Mouse (Mus musculus): ENCODE data around the gene Nedd8. TPM values are rescaled to one million over a fixed set of nuclear protein-coding genes. Genes with fewer than 3 reads are reported as not detected.

Gene Nedd8
- total RNA-seq, 2 experiments from 2014 or later, result 335 to 393 TPM

DNA sequence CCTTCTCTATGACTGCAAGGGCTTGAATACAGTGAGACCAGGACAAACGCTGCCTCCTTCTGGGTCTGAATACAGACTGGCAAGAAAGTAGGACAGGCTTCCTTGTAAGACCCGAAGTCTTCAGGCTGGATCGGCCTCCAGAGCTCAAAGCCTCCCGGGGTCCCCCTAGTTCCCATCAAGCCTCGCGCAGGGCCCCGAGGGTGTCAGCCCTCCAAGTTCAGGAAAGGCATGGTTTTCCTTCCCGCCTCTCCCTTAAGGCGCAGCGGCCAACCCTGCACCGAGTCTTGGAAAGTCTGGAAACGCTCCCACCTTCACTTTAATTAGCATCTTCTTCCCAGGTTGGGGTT is 465 bp downstream of the Nedd8 start:
- no peak for DNase-seq

DNA sequence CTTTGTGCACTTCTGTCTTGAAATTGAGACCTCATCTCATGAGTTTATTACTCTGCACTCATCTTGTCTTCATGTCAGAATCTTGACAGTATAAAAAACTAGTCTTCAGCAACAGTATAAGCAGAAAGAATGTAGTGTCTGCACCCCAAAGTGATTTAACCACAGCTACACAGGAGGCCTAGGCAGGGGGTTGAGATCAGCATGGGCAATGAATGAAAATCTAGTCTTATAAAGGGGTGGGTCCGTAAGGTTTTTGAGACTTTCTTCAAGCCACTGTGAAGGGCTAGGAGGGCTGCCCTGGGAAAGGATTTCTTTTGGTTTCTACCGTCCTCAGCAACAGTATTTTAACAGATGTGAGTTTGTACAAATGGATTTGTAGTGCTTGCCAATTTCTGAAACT is 11.3 kb downstream of the Nedd8 start:
- DNase-seq, result no peak

DNA sequence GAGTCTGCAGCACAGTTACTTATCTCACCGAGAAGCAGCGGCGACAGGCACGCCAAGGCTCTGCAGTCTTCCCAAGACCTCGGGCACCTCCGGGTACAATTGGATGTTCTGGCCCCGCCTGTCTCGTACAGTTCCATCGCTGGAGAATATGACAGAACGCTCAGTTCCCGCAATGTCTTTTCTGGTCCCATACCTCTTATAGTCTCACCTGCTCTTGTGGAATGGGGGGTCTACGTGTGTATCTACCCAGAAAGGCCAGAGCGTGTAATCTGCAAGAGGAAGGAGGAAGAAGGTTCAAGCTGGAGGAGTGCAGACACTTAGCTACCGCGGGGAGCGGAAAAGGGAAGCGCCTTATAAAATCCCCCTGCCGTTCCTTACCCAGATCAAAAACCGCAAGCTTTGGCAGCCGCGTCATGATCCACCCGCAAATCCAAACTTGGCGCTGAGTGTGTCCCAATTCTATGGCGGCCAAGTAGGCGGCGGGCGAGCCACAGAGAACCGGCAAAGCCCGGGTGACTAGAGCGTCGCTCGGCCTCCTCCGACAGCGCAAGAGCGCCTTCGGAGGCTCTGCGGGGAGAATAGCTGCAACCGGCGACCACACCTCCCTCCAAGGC is 11.9 kb downstream of the Nedd8 start, which contains the start of gene Mdp1:
Gene Mdp1, minus strand, starts transcription at position 549 of the 614 bp plus-strand sequence.
- peak; percentile 87 to 89 for DNase-seq

DNA sequence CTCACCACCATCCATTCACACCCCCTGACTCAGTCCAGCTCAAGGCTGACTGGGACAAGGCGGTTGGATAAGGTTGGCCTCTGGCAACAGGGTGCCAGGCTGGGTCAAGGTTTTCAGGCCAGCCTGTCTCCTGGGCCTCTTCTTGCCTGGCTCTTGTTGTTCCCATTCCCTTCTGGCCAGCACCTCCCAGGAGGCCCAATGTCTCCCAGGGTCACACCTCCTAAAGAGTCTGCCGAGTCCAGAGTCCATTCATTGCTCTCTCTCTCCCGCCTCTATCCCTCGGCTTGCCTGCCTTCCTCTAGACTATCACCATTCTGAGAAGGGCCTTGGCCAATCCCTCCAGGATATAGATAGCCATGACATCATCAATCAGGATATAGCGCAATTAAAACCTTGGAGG is 13.9 kb downstream of the Nedd8 start:
- peak; percentile 70 to 82 for DNase-seq

DNA sequence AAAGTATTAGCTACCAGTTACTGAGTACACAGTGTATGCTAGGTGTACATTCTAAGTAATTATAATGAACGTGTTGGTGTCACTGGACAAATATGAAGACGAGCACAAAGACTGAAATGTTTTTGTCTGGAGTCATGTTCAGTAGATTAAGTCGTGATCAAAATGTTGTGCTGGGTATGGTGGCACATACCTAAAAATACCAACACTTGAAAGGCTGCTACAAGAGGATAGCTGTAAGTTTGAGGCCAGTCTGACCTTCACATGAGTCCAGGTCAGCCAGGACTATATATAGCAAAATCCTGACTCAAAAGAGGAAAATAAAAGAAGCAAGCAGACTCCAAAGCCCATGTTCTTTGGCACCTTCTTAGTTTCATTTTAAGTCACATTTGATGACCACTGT is 15.0 kb downstream of the Nedd8 start:
- no peak for DNase-seq

DNA sequence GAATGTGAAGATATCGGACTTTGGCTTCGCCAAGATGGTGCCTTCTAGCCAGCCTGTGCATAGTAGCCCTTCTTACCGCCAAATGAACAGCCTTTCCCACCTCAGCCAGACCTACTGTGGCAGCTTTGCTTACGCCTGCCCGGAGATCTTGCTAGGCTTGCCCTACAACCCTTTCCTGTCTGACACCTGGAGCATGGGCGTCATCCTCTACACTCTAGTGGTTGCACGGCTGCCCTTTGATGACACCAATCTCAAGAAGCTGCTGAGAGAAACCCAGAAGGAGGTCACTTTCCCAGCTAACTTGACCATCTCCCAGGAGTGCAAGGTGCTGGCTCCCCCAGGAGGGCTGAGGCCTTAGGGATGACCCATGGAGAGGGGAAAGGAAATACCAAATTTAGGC is 20.4 kb downstream of the Nedd8 start:
- no peak for DNase-seq

DNA sequence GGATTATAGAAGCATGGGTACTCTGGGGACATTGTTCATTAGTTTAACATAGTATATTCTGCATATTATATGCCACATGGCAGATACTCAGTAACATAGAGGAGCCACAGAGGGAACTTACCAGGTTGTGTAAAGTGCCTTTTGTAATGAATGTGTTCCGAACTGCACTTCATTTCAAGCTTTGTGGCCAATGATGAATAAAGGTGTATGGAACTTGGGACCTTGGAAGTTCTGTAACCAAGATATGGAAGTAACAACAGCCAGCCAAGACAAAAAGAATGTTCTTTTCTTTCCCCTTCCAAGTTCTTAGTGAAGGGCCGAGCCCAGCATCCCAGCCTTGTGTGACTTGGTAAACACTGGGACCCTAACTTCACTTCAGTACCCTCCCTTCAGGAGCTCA is 22.0 kb downstream of the Nedd8 start, which contains the start of gene Tssk4:
Gene Tssk4, plus strand, starts transcription at position 301 of the 400 bp plus-strand sequence.
- no peak for DNase-seq

DNA sequence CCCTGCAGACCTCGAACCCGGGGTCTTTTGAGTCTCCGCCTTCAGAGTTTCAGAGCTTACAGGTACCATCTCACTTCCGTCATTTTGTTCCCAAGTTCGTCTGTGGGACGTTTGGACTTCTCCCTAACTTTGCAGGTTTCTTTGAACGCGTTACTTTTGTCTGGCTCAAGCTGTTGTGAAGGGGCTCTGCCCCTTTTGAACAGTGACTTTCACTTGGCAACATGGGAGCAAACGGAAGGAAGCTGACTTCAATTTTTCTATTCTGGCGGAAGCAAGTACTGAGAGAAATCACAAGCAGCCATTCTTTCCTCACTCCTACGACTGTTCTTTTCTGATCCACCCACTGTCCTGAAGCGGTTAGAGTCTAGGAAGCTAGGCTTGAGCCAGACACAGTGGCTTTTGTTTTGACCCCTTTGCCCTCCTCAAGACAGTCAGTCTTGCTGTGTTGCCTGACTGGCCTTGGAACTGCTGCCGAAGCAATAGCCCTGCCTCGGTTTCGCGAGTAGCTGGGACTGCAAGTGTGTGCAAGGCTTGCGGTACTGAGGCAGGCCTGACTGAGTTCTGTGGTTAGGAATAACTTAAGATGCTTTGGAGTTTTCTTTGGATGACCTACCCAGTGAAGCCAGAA is 27.5 kb downstream of the Nedd8 start:
- DNase-seq, result no peak

DNA sequence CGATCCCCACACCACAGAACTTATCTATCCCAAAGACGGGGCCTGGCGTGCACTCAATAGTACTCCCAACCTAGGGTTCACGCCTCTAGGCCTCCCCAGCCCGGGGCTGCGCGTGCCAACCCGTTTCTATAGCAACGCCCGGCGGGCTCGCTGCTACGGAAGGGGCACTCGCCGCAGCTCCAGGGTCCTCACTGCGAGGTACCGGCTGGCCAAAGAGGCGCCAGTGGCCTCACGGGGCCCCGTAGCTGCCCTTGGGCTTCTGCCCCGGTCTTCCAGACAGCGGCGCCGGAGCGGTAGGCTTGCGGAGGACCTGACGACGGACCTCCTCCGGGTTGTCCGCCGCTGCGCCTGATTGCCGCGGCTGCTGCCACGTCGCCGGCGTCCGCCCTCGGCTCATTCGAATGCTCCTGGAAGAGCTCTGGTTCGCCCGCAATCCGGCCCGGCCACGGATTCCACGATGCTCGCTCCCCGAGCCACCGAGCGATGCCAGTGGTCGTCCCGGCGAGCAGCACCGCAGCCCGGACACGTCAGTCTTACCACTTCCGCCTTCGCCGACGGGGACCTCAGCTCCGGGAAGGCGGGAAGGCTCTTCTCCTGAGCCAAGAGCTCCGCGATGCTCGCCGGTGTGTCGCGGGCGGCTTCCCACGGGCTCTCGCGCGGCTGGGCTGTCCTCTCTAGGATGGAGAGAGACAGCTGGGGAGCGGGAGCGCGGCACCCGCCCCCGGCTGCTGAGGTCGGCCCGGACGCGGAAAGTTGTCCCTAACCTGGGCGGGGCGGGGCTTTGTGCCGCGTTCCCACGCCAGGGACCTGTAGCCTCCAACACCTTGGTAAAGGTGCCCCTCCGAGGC is 28.6 kb downstream of the Nedd8 start, which contains the start of gene Tm9sf1:
Gene Tm9sf1, minus strand, starts transcription at position 747 of the 848 bp plus-strand sequence.
- DNase-seq, result peak; percentile 87 to 91

DNA sequence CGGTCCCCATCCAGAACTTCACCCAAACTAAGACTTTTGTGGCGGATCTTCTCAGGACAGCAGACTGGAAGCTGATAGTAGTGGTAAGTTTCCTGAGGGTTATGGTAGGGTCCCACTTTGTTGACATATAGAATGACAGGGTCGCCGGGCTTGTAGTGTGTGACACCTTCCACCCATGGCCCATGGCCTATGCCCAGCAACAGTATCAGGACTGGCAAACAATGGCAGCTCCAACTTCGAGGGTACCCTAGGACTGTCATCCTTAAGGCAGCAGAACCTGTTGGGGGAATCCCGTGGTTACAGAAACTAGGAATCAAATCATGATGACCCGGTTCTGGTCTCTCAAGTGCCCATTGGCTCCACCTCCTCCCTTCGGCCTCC is 29.3 kb downstream of the Nedd8 start:
- no peak for DNase-seq

DNA sequence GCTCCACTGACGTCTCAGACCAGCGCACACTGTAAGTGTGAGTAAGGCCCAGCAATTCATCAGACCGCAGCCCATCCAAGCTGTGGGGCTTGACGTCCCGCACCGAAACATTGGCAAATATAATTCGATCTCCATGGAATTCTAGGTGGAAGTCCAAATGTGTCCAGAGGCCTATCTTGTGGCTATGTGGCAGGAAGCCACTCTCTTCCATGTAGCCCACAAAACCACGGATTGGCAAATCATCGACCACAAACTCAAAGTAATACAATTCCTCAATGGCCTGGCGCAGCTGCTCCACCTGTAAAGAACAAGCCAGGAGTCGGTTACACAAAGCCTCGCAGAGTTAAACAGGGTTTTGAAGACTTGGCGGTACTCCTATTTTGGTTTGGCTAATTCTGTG is 30.6 kb downstream of the Nedd8 start:
- no peak for DNase-seq

DNA sequence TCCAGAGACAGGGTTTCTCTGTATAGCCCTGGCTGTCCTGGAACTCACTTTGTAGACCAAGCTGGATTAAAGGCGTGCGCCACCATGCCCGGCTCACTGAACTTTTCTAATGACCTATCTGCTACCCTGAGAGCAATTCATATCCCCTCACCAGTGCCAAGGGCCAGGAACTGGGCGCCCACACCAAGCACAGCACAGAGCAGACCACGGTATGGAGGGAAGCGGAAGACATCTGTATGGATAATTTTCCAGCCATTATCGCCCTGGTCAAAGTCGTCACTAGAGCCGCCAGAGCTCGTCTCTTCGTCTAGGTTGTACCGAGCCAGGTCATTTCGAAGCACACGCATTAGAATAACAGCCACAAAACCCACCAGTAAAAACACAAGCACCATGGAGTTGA is 31.1 kb downstream of the Nedd8 start:
- no peak for DNase-seq

DNA sequence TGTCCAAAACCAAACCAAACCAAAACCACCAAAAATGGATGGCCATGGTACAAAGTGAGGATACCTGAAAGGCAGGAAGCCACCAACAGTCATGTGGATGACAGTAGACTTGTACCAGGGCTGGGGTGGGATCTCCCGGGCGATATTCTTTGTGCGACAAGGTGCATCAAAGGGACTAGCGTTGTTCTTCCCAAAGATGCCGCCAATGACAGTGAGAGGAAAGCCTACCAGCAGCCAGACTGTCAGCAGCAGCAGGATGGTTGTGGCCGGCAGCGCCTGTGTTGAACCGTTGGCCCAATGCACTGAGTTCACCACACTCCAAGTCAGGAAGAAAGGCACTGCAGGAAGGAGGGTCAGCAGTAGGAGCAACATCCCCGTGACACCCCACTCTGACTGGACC is 34.1 kb downstream of the Nedd8 start, which contains the start of gene Gm49378:
Gene Gm49378, minus strand, starts transcription at position 101 of the 400 bp plus-strand sequence.
- DNase-seq, result no peak

DNA sequence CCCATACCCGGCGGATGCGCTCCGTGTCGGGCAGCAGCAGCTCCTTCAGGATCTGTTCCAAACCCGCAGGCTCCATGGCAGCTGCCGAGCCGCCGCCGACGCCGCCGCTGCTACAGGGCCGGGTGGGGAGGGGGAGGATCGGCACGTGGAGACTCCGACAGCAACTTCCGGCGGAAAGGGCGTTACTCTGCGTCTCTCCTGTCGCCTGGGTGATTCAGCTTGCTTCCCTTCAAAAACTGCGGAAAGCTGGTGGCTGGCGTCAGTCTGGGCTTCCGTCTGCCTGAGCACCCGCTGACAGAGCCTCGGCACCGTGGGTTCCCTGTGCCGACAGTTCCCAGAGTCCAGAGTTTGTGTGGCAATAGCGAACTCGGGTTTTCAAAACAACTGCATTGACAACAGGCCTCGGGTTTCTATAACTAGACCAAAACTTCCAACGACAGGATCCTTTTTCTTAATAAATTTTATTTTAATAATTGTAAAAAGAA is 36.4 kb downstream of the Nedd8 start, which contains the start of gene Ipo4:
Gene Ipo4, minus strand, starts transcription at position 435 of the 485 bp plus-strand sequence.
- DNase-seq, result peak; percentile 93 to 94

DNA sequence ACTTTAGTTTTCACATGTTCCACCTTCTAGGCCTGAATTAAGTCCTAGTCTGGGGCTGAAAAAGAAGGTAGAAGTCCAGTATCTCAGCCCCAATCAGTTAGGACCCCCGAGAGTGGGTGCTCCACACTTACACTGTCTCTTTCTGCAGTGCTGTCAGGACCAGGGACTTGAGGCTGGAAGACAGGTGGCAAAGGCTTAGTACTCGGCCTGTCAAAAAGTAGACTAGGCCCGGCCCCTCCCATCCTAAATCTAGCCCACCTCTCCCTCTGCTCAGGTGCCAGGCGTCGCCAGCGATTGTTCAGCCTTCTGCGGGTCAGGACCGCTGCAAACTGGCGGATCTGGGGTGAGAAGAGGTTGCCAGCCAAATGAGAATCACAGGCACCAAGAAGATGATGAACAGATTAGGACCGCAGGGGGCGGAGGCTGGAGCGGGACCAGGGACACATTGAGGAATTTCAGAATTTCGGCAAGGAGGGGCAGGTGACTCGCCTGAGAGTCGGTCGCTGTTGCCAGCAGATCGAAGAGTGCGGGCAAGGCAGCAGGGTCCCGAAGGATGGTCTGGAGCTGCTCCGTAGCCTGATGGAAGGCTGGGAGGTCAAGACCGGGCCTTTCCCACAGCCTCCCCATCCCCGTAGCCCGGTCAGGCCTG is 36.9 kb downstream of the Nedd8 start:
- peak; percentile 59 to 60 for DNase-seq

DNA sequence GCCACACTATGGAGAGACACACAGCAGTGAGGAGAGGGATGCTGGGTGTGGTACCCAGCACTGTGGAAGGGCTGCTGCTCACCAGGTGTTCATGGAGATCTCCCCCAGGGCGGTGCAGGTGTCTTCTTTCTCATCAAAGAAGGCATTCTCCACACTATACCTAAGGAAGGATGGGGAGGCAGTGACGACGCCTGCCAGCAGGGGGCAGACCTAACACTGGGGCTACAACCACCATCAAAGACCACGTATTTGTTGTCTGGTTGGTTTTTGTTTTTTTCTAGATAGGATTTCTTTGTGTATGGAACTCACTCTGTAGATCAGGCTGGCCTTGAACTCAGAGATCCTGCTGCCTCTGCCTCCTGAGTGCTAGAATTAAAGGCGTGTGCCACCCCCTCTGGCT is 42.6 kb downstream of the Nedd8 start:
- DNase-seq, result peak; percentile 66 to 77

DNA sequence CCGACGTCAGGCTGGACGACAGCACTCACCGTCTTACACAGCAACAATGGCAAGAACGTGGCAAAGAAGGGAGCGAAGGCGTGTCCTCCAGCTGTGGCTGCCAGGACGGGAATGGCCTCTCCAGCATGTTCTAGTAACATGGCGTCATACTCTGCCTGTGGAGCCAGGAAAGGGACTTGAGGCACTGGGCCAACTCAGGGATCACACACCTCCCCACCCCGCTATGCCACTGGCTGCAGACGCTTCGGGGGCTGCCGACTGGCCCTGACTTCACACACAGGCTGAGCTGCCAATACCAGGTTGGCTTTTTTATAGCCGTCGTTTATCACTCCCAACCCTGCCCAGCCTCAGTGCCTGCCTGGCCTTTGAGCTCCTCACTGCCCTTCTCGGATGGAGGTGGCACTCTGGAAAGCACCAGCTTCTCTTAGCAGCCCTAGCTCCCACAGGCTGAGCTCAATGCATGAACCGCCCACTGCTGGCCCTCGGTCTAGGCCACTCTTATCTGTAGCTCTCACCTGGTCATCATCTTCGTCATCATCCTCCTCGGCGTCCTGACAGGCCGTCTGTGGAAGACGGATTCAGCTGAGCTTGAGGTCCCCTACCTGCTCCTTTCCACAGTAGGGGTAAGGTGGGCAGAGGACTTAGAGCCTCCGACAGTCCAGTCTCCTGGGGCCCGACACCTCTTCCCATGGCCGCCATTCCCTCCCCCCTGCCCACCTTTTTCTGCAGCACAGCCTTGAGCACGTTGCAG is 43.7 kb downstream of the Nedd8 start:
- DNase-seq, result no peak

DNA sequence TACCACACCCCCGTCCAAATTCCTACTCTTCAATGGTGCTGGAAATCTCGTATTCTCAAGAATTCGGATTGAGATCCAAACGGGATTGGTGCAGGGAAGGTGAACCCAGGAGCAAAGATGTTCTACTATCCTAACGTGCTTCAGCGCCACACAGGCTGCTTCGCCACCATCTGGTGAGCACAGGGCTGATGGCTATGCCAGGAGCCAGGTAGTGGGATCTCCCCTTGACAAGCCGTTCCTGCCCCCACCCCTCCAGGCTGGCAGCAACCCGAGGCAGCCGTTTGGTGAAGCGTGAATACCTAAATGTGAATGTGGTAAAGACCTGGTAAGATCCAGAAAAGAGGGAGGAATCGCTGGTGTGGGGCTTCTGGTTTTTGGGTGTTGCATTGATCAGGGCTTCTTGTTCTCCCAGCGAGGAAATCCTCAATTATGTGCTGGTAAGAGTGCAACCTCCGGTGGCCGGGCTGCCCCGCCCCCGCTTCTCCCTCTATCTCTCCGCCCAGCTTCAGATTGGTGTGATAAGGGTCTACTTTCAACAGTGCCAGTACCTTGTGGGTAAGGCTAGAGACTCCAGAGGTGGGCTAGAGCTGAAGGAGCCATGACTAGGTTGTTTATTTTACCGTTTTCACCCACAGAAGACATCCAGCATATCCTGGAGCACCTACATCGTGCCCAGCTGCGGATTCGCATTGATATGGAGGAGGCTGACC is 53.3 kb downstream of the Nedd8 start:
- no peak for DNase-seq

DNA sequence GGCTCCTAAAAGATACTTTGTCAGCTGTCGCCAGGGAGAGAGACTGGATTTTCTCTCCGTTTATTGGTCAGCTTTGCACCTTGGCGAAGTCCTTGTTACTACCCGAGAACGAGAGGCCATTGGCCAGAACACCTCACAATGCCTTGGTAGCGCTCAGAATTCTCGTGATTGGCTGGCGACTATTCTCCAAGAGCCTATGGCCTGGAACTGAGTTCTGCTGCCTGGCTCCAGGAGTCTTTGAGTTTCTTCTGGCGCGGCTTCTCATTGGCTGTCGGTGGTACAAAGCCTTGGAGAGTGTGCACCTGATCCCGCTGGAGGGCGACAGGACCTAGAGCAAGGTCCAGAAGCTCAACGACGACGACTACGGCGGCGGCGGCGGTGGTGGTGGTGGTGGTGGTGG is 54.1 kb downstream of the Nedd8 start, which contains the start of gene Rec8:
Gene Rec8, plus strand, starts transcription at position 216 of the 400 bp plus-strand sequence.
- DNase-seq, result peak; percentile 46 to 60

DNA sequence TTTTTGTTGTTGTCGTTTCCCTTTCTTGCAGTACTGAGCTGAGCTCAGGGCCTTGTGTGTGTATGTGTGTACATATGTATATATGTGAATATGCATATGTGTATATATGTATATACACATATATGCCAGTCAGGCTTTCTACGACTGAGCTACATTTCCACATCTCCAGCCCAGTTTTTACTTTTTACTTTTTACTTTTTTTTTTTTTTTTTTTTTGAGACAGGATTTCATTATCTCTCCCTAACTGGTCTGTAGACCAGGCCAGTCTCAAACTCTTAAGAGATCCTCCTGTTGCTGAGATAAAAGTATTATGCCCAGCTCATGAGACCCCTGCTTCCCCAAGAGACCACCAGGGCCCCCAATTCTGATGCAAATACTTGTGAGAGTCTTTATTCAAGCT is 55.1 kb downstream of the Nedd8 start:
- no peak for DNase-seq

DNA sequence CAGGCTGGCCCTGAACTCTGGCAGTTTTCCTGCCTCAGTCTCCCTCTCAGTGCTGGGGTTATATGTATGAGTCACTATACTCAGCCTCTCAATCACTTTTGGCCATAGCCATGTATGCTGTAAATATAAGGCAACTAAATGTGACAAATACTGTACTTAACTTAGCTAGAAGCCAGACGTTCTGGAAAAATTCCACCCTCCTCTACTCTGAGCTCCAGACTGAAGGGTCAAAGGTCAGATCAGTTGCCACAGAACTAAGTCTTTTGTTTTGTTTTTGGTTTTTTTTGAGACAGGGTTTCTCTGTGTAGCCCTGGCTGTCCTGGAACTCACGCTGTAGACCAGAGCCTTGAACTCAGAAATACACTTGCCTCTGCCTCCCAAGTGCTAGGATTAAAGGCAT is 56.0 kb downstream of the Nedd8 start:
- no peak for DNase-seq

All from adrenal gland, postnatal 36 days (tissue).